Mouse (Mus musculus): ENCODE measurements at regions not wholly inside any gene's neighbourhood (a gene's known extent, or its start where the extent isn't known, plus 50 kb on each side); places are given as distances from the start of the nearest gene placed in this dataset.
A peak's percentile ranks its signal among the peaks of the same experiment; 100 is the strongest.

DNA sequence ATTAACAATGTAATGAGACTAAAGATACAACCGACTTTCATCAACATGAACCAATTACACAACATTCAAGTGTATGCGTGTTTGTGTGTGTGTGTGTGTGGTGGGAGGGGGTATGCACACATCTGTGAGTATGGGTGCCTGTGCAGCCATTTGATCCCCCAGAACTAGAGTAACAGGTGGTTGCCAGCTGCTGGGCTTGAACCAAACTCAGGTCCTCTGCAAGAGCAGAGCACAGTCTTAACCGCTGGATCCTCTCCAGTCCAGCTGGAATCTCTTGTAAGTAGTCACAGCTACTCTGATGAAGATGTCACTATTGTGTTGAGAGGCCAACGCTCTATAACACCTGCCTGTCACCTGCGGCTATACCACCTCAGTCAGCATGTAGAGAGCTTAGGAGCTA lies 286.2 kb downstream of the Matn1 start:
- Histone ChIP-seq H3K4me1 (ENCODE audit: control insufficient read depth, insufficient read depth, low read length) (no peaks in the 10 kb centered on the region), H3K27me3 (ENCODE audit: control insufficient read depth, insufficient read depth, low read length) (no peaks in the 10 kb centered on the region), H3K27ac (ENCODE audit: control insufficient read depth, insufficient read depth, low read depth, low read length) (no peak overlapping the region), H3K36me3 (ENCODE audit: control insufficient read depth, insufficient read depth, low read length) (no peaks in the 10 kb centered on the region), H3K4me3 (ENCODE audit: control insufficient read depth, low read depth, low read length) (no peak overlapping the region)
- TF ChIP-seq CTCF (IDR thresholded peaks at IDR 0.05; ENCODE audit: control insufficient read depth, insufficient read depth, insufficient replicate concordance, low read depth, low read length), result no peak
- no peak for TF ChIP-seq POLR2A (IDR thresholded peaks at IDR 0.05; ENCODE audit: control insufficient read depth, low read depth, low read length)

- no peak for TF ChIP-seq POLR2A (IDR thresholded peaks at IDR 0.05; ENCODE audit: control insufficient read depth, low read depth, low read length)
- TF ChIP-seq CTCF (IDR thresholded peaks at IDR 0.05; ENCODE audit: control insufficient read depth, insufficient read depth, insufficient replicate concordance, low read depth, low read length), result no peak
- Histone ChIP-seq H3K36me3 (ENCODE audit: control insufficient read depth, insufficient read depth, low read length) (no peaks in the 10 kb centered on the region), H3K27me3 (ENCODE audit: control insufficient read depth, insufficient read depth, low read length) (no peaks in the 10 kb centered on the region), H3K4me3 (ENCODE audit: control insufficient read depth, low read depth, low read length) (no peak overlapping the region), H3K27ac (ENCODE audit: control insufficient read depth, insufficient read depth, low read depth, low read length) (no peak overlapping the region), H3K4me1 (ENCODE audit: control insufficient read depth, insufficient read depth, low read length) (peaks cover 14% of the 10 kb centered on the region)
These were observed 292.4 kb downstream of the Matn1 start for GRCm38 (mm10) chr4:131236611-131237031.

GRCm38 (mm10) chr4:131238591-131238990 lies 294.4 kb downstream of the Matn1 start:
- no peak overlapping the region for H3K27ac ChIP-seq (ENCODE audit: control insufficient read depth, insufficient read depth, low read depth, low read length)
- peaks cover 17% of the 10 kb centered on the region for H3K4me1 ChIP-seq (ENCODE audit: control insufficient read depth, insufficient read depth, low read length)
- H3K27me3 ChIP-seq (ENCODE audit: control insufficient read depth, insufficient read depth, low read length), result no peaks in the 10 kb centered on the region
- TF ChIP-seq CTCF (IDR thresholded peaks at IDR 0.05; ENCODE audit: control insufficient read depth, insufficient read depth, insufficient replicate concordance, low read depth, low read length), result no peak
- TF ChIP-seq POLR2A (IDR thresholded peaks at IDR 0.05; ENCODE audit: control insufficient read depth, low read depth, low read length), result no peak
- H3K4me3 ChIP-seq (ENCODE audit: control insufficient read depth, low read depth, low read length), result no peak overlapping the region
- no peaks in the 10 kb centered on the region for H3K36me3 ChIP-seq (ENCODE audit: control insufficient read depth, insufficient read depth, low read length)

DNA sequence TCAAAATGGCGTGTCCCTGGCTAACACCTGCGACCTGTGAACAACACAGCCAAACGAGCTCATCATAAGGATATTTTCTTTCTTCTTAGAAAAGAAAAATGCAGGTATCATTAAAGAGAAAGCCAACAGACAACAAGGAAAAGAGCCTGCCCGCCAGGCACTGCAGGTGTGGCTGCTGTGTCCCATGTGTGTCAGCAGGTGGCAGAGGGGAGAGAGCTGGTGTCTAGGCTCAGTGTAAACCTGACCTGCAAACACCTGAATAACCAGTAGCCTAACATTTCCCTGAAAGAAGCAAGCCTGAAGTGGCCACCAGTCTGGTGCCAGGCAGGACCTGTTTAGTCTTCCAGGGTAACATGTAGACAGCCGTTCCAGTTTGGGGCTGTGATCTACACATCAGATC lies 294.9 kb downstream of the Matn1 start:
- peaks cover 17% of the 10 kb centered on the region for H3K4me1 ChIP-seq (ENCODE audit: control insufficient read depth, insufficient read depth, low read length)
- H3K36me3 ChIP-seq (ENCODE audit: control insufficient read depth, insufficient read depth, low read length), result no peaks in the 10 kb centered on the region
- H3K27me3 ChIP-seq (ENCODE audit: control insufficient read depth, insufficient read depth, low read length), result no peaks in the 10 kb centered on the region
- TF ChIP-seq CTCF (IDR thresholded peaks at IDR 0.05; ENCODE audit: control insufficient read depth, insufficient read depth, insufficient replicate concordance, low read depth, low read length), result no peak
- TF ChIP-seq POLR2A (IDR thresholded peaks at IDR 0.05; ENCODE audit: control insufficient read depth, low read depth, low read length), result no peak
- no peak overlapping the region for H3K27ac ChIP-seq (ENCODE audit: control insufficient read depth, insufficient read depth, low read depth, low read length)
- no peak overlapping the region for H3K4me3 ChIP-seq (ENCODE audit: control insufficient read depth, low read depth, low read length)

DNA sequence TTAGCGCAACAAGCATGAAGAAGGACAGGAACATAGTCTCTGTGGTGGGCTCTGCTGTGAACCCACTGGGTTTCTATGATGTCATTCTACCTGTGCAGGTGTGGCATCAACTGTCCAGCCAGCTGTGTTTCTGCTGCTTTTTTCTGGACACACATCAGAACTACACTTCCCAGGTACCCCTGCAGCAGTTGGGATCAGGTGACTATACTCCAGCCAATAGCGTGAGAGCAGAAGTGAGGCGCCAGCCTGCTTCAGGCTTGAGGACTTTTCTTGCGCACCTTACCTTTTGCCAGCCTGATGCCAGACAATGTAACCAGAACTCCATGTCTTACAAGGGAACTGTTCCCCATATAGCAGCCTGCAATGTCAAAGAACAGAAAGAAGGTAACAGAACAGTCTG lies 296.3 kb downstream of the Matn1 start:
- Histone ChIP-seq H3K27me3 (ENCODE audit: control insufficient read depth, insufficient read depth, low read length) (no peaks in the 10 kb centered on the region), H3K4me1 (ENCODE audit: control insufficient read depth, insufficient read depth, low read length) (peaks cover 17% of the 10 kb centered on the region), H3K27ac (ENCODE audit: control insufficient read depth, insufficient read depth, low read depth, low read length) (no peak overlapping the region), H3K36me3 (ENCODE audit: control insufficient read depth, insufficient read depth, low read length) (no peaks in the 10 kb centered on the region), H3K4me3 (ENCODE audit: control insufficient read depth, low read depth, low read length) (peak overlapping the region; percentile 56)
- TF ChIP-seq POLR2A (IDR thresholded peaks at IDR 0.05; ENCODE audit: control insufficient read depth, low read depth, low read length), result no peak
- TF ChIP-seq CTCF (IDR thresholded peaks at IDR 0.05; ENCODE audit: control insufficient read depth, insufficient read depth, insufficient replicate concordance, low read depth, low read length), result no peak

DNA sequence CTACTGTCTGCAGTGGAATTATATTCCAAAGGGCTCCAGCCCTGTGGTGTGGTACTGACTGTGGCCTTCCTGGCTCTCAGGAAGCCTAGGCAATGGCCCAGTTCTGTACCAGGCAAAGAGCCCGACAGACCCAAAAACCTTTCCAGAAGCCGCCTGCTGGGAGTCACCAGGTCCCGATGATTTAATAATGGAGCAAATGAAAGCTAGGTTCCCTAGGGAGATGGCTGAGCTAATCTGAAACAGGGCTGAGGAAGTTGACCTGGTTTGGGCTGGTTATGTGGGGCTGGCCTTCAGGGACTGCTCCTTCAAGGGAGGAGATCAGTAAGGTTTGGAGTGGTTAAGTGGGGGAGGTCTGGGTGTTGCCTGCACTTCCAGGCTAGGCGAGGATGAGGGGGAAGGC lies 298.1 kb downstream of the Matn1 start:
- peaks cover 17% of the 10 kb centered on the region for H3K4me1 ChIP-seq (ENCODE audit: control insufficient read depth, insufficient read depth, low read length)
- TF ChIP-seq CTCF (IDR thresholded peaks at IDR 0.05; ENCODE audit: control insufficient read depth, insufficient read depth, insufficient replicate concordance, low read depth, low read length) (no peak), POLR2A (IDR thresholded peaks at IDR 0.05; ENCODE audit: control insufficient read depth, low read depth, low read length) (no peak)

GRCm38 (mm10) chr4:131243744-131244387 lies 299.7 kb downstream of the Matn1 start:
- H3K4me1 ChIP-seq (ENCODE audit: control insufficient read depth, insufficient read depth, low read length), result peaks cover 17% of the 10 kb centered on the region
- no peak overlapping the region for H3K27ac ChIP-seq (ENCODE audit: control insufficient read depth, insufficient read depth, low read depth, low read length)
- no peaks in the 10 kb centered on the region for H3K36me3 ChIP-seq (ENCODE audit: control insufficient read depth, insufficient read depth, low read length)
- H3K27me3 ChIP-seq (ENCODE audit: control insufficient read depth, insufficient read depth, low read length), result no peaks in the 10 kb centered on the region
- H3K4me3 ChIP-seq (ENCODE audit: control insufficient read depth, low read depth, low read length), result no peak overlapping the region
- TF ChIP-seq POLR2A (IDR thresholded peaks at IDR 0.05; ENCODE audit: control insufficient read depth, low read depth, low read length), result no peak
- no peak for TF ChIP-seq CTCF (IDR thresholded peaks at IDR 0.05; ENCODE audit: control insufficient read depth, insufficient read depth, insufficient replicate concordance, low read depth, low read length)

More for the DNA sequence above, 298.1 kb downstream of the Matn1 start:
- Histone ChIP-seq H3K36me3 (ENCODE audit: control insufficient read depth, insufficient read depth, low read length) (no peaks in the 10 kb centered on the region), H3K27ac (ENCODE audit: control insufficient read depth, insufficient read depth, low read depth, low read length) (no peak overlapping the region), H3K27me3 (ENCODE audit: control insufficient read depth, insufficient read depth, low read length) (no peaks in the 10 kb centered on the region), H3K4me3 (ENCODE audit: control insufficient read depth, low read depth, low read length) (no peak overlapping the region)

Measured in testis, adult 2 months (tissue).